Mouse (Mus musculus) liver, adult (tissue): ENCODE measurements around the gene Tex44.

Experiments
- GATA4 ChIP-seq: IDR thresholded peaks from 2 replicates; pipeline ENCODE4 v1.6.1; 2014; ENCODE audit warnings: mild to moderate bottlenecking, low read length; ENCODE audit not compliant: insufficient replicate concordance

Gene Tex44

DNA sequence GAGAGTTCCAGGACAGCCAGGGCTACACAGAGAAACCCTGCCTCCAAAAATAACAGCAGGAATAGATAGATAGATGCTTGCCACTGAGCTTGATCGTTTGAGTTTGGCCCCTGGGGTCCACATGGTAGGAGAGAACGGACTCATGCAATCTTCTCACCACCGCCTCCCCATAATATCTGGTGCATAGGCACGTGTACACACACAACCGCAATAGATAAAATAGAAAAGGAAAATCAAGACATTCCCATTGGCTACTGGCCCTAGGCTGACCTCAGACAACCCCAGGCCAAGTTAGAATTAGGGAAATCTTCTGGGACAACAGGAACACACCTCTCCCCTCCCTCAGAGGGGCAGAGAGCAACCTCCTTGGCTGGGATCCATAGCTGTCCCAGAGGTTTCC, 11.4 kb upstream of the Tex44 start:
- TF ChIP-seq GATA4: no peak

DNA sequence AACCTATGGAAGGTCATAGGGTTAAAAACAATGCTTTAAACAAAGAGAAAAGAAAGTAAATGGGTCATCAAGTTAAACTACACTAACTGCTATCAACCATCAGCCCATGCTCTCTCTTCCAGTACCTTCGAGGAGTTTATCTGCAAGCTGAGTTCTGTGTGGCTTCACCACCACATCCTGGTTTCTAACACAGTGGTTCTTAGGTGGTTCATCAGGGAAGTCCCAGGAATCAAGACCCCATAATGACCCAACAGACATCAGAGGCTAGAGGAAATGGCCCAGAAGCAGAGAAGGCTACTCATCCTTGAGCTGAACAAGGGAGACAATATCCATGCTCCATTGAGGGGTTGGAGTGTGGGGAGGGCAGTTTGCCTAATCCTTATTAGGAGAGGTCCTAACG, 11.0 kb upstream of the Tex44 start:
- TF ChIP-seq GATA4: no peak

DNA sequence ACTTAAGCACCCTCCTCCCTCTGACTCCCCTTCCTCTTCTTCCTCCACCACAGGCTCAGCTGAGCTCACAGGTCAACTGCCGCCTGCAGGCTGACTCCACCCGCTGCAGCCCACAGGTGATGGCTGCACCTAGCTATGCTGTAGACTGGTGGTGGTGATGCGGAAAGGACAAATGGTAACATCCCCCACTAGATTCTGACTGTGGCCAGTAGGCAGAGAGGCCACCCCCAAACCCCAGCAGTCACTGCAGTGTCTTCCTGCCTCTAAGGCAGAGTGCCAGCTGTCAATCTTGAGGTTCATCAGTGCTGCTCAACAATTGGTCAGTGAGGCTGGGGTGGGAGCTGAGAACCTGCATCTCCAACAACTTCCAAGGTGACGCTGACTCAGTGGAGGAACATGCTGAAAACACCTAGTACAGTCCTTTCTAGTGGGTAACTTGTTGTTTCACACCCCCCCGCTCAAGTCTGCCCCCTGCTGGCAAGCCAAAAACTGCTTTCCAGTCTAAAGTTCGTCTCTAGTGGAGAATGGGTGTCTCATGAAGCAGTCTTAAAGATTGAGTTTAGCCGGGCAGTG, 10.4 kb upstream of the Tex44 start:
- no peak for TF ChIP-seq GATA4

DNA sequence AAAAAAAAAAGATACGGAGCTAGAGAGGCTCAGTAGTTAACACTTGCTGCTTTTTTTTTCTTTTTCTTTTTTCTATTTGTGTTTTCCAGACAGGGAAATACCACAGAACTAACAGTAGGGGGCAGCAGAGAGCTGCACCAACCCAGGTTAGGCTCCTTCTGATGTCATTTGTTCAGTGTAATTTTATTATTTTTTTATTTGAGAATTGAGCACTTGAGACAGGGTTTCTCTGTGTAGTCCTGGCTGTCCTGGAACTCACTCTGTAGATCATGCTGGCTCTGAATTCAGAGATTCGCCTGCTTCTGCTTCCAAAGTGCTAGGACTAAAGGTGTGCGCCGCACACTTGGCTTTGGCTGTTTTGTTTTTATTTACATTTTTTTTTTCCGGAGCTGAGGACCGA, 9.8 kb upstream of the Tex44 start:
- no peak for TF ChIP-seq GATA4

GRCm38 (mm10) chr1:86421007-86421406, 5.1 kb upstream of the Tex44 start:
- no peak for TF ChIP-seq GATA4

- no peak for TF ChIP-seq GATA4
These were observed 2.2 kb upstream of the Tex44 start for GRCm38 (mm10) chr1:86423879-86424278.

- TF ChIP-seq GATA4: no peak
These were observed 1.8 kb upstream of the Tex44 start for GRCm38 (mm10) chr1:86424336-86424735.

GRCm38 (mm10) chr1:86424835-86425547, 1.1 kb upstream of the Tex44 start:
- no peak for TF ChIP-seq GATA4

DNA sequence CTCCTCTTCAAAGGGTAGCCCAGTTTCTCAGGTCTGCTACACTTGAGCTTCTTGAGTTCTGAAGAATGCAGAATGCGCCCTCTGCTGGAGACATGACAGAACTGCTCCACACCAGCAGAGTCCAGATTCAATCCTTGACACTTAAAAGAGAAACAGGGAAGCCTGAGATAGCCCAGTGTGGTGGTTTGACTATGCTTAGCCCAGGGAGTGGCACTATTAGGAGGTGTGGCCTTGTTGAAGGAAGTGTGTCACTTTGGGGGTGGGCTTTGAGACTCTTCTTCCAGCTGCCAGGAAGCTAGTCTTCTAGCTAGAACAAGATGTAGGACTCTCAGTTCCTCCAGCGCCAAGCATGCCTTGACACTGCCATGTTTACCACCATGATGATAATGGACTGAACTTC, 3.9 kb downstream of the Tex44 start:
- no peak for TF ChIP-seq GATA4

DNA sequence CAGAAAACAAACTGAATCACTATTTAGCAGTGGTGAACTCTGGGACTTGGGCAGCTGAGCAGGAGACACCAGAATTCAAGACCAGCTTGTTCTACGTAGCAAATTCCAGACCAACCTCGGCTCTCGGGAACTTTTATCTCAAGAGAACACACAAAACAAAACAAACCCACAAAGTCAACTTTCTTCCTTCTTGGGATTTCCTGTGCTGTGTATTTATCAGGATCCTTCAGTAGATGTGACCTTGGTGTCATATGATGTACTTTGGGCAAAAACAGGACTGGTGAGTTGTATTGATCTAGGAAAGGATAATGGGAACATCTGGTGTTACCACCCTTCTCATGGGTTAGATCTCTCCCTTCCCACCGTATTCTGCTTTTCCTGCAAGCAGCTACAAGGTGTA, 6.6 kb downstream of the Tex44 start:
- TF ChIP-seq GATA4: no peak

DNA sequence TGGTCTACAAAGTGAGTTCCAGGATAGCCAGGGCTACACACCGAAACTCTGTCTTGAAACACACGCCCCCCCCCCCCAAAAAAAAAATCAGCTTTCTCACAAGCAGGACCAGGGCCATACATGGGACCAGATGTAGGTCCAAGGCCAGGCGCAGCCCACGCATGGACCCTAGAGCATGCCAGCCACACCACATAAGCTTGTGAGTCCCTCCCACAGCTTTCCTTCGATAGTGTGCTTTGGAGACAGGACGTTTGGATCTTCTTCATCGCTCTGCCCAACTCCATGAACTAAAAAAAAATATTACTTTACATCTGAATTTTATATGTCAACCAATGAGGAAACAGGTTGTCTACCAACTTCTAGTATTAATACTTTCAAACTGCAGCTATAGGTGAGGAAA, 7.2 kb downstream of the Tex44 start:
- no peak for TF ChIP-seq GATA4

DNA sequence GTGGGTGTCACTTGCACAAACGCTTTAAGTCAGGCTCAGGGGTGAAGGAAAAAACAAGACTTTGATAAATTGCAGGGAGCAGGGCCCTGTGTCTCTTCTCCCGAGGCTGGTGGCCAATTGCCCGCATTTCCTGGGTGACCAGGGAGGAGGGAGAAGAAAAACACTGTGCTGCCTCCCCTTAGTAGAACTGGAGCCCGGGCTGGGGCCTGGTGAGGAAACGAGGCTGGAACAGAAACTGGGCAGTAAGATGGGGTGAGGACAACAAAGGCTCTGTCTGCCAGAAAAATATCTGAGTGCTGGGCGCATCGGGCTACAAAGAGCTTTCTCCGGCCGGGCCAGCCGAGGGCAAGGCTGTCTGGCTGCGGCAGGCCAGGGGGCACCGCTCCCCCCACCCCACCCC, 7.9 kb downstream of the Tex44 start:
- TF ChIP-seq GATA4: no peak

GRCm38 (mm10) chr1:86434439-86435201, 8.5 kb downstream of the Tex44 start:
- TF ChIP-seq GATA4: no peak; the same call in 1 of the 2 replicates

GRCm38 (mm10) chr1:86435302-86435821, 9.2 kb downstream of the Tex44 start:
- no peak for TF ChIP-seq GATA4

DNA sequence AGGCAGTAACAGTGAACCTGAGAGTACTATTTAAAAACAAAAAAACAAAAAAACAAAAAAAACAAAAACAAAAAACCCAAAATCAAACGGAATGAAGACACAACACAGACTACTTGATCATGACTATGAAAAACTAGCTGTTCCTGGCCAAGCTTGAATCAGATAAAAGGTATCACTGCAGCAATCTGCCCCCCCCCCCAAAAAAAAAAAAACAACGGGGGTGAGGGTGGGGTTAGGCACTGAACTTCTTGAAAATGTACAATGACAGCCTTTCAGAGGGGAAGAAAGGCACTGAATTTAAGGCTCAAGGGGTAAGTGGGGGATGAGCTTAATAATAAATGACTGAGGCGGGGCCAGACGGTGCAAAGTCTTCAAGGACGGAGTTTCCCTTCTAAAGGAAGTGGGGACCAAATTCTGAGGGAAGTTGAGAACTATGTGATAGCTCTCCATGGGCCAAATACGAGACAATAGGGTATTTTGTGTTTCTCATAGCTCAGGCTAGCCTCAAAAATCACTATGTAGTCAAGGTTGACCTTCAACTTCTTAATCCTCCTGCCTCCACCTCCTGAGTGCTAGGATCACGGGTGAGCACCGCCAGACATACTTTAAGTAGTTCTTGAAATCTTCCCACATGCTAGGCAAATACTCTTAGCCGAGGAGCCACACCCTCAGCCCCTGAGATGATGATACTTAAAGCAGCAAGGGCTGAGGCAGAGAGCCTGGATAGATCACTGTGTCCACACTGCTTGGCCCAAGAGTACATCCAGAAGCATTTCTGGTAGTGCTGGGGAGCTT, 11.3 kb downstream of the Tex44 start:
- TF ChIP-seq GATA4: no peak
